Mouse (Mus musculus): ENCODE data around the gene Mutyh. TPM values are rescaled to one million over a fixed set of nuclear protein-coding genes. Genes with fewer than 3 reads are reported as not detected.
"Not testable (repeated sequence)": the region's sequence is repeated elsewhere in the genome, so short reads cannot be mapped to it uniquely, and the experiment has no call there.

Mutyh gene
- total RNA-seq, 2 experiments from 2014 or later, result 0.87 to 1.8 TPM

- peak; percentile 78 for TF ChIP-seq CTCF (IDR thresholded peaks at IDR 0.05)
- intact Hi-C loops (cut with DNase I), result loop anchor here (2.0 kb wide), 2 partner anchors 165 to 313 kb away; no protein-coding TSS in a partner anchor
- DNase-seq, result no peak
Measured at GRCm38 (mm10) chr4:116827819-116828218, 20.3 kb downstream of the Mutyh start.

GRCm38 (mm10) chr4:116829364-116830069 is 22.0 kb downstream of the Mutyh start:
- Histone ChIP-seq H3K4me3 (no peak overlapping the region), H3K27ac (no peak overlapping the region)
- TF ChIP-seq CTCF (IDR thresholded peaks at IDR 0.05), result no peak
- intact Hi-C loops (cut with DNase I), result loop anchor here (2.0 kb wide), 1 partner anchor 311 kb away; no protein-coding TSS in a partner anchor
- DNase-seq, result no peak

More at GRCm38 (mm10) chr4:116827819-116828218, 20.3 kb downstream of the Mutyh start:
- Histone ChIP-seq H3K27ac (no peak overlapping the region), H3K4me3 (no peak overlapping the region)

- intact Hi-C loops (cut with DNase I), result no loop called here
- Histone ChIP-seq H3K4me3 (no peak overlapping the region), H3K27ac (no peak overlapping the region)
- DNase-seq, result no peak
- TF ChIP-seq CTCF (IDR thresholded peaks at IDR 0.05), result no peak
Measured at GRCm38 (mm10) chr4:116830070-116830368, 22.5 kb downstream of the Mutyh start.

- no peak for DNase-seq
- TF ChIP-seq CTCF (IDR thresholded peaks at IDR 0.05), result no peak
- intact Hi-C loops (cut with DNase I), result no loop called here
Measured at GRCm38 (mm10) chr4:116838999-116839398, 31.5 kb downstream of the Mutyh start.

GRCm38 (mm10) chr4:116840096-116840495 is 32.6 kb downstream of the Mutyh start:
- DNase-seq; H3K27ac ChIP-seq; intact Hi-C loops (cut with DNase I); H3K4me3 ChIP-seq: not testable (repeated sequence)

More at GRCm38 (mm10) chr4:116838999-116839398, 31.5 kb downstream of the Mutyh start:
- Histone ChIP-seq H3K4me3 (no peak overlapping the region), H3K27ac (no peak overlapping the region)

- Histone ChIP-seq H3K4me3 (no peak overlapping the region), H3K27ac (no peak overlapping the region)
- DNase-seq, result no peak
- intact Hi-C loops (cut with DNase I), result no loop called here
- no peak for TF ChIP-seq CTCF (IDR thresholded peaks at IDR 0.05)
Measured at GRCm38 (mm10) chr4:116840841-116841240, 33.3 kb downstream of the Mutyh start.

GRCm38 (mm10) chr4:116844324-116844723 is 36.8 kb downstream of the Mutyh start:
- intact Hi-C loops (cut with DNase I), result no loop called here
- DNase-seq, result no peak
- no peak overlapping the region for H3K27ac ChIP-seq
- H3K4me3 ChIP-seq, result no peak overlapping the region
- no peak for TF ChIP-seq CTCF (IDR thresholded peaks at IDR 0.05)

GRCm38 (mm10) chr4:116849901-116850300 is 42.4 kb downstream of the Mutyh start:
- no peak for TF ChIP-seq CTCF (IDR thresholded peaks at IDR 0.05)
- Histone ChIP-seq H3K4me3 (no peak overlapping the region), H3K27ac (no peak overlapping the region)
- intact Hi-C loops (cut with DNase I), result no loop called here
- no peak for DNase-seq

GRCm38 (mm10) chr4:116854286-116854685 is 46.8 kb downstream of the Mutyh start:
- intact Hi-C loops (cut with DNase I), result no loop called here
- H3K27ac ChIP-seq, result no peak overlapping the region
- DNase-seq, result no peak
- TF ChIP-seq CTCF (IDR thresholded peaks at IDR 0.05), result no peak
- no peak overlapping the region for H3K4me3 ChIP-seq

- intact Hi-C loops (cut with DNase I), result no loop called here
- H3K4me3 ChIP-seq, result no peak overlapping the region
- DNase-seq, result no peak
- H3K27ac ChIP-seq, result no peak overlapping the region
- no peak for TF ChIP-seq CTCF (IDR thresholded peaks at IDR 0.05)
Measured at GRCm38 (mm10) chr4:116857203-116857602, 49.7 kb downstream of the Mutyh start.

GRCm38 (mm10) chr4:116859711-116860110 is 52.2 kb downstream of the Mutyh start:
- TF ChIP-seq CTCF (IDR thresholded peaks at IDR 0.05), result no peak
- Histone ChIP-seq H3K27ac (no peak overlapping the region), H3K4me3 (no peak overlapping the region)
- no peak for DNase-seq
- intact Hi-C loops (cut with DNase I), result no loop called here

- H3K4me3 ChIP-seq, result no peak overlapping the region
- no peak overlapping the region for H3K27ac ChIP-seq
- intact Hi-C loops (cut with DNase I), result no loop called here
- TF ChIP-seq CTCF (IDR thresholded peaks at IDR 0.05), result no peak
- DNase-seq, result no peak
Measured at GRCm38 (mm10) chr4:116862023-116862422, 54.5 kb downstream of the Mutyh start.

Other genes with a start within 250 kb of the Mutyh start
- gene Ccdc17, start 211.1 kb upstream of the Mutyh start, total RNA-seq (2021), result 1 to 10 TPM; 1.4 to 2.0 TPM
- 10 to 100 TPM; 11.5 to 11.8 TPM for gene Nasp, start 179.8 kb upstream of the Mutyh start, total RNA-seq (2021)
- gene Akr1a1, start 156.0 kb upstream of the Mutyh start, total RNA-seq (2021), result 100 to 1,000 TPM; 178 to 196 TPM
- 100 to 1,000 TPM; 260 to 273 TPM for gene Prdx1, start 122.2 kb upstream of the Mutyh start, total RNA-seq (2021)
- gene Mmachc, start 99.3 kb upstream of the Mutyh start, total RNA-seq (2021), result 10 to 100 TPM; 25.5 to 46.4 TPM
- gene Ccdc163, start 99.2 kb upstream of the Mutyh start, total RNA-seq (2021), result 1 to 10 TPM; 1.9 to 3.8 TPM
- gene Tesk2, start 86.8 kb upstream of the Mutyh start, total RNA-seq (2021), result 1 to 10 TPM; 1.5 TPM
- gene Toe1, start 83 bp upstream of the Mutyh start, total RNA-seq (2021), result 1 to 10 TPM; 4.1 to 5.4 TPM
- 1 to 10 TPM; 1.5 to 1.9 TPM for gene Hpdl, start 14.0 kb downstream of the Mutyh start, total RNA-seq (2021)
- gene Zswim5, start 69.7 kb downstream of the Mutyh start, total RNA-seq (2021), result under 1 TPM in 1 of 2 experiments, not detected in 1; 0.14 TPM
- 10 to 100 TPM; 59.1 to 69.1 TPM for gene Urod, start 186.7 kb downstream of the Mutyh start, total RNA-seq (2021)
- 10 to 100 TPM; 13.8 to 15.3 TPM for gene Hectd3, start 187.6 kb downstream of the Mutyh start, total RNA-seq (2021)
- gene Eif2b3, start 211.7 kb downstream of the Mutyh start, total RNA-seq (2021), result 10 to 100 TPM; 22.2 to 23.2 TPM

Data from gastrocnemius, adult 2 months (tissue).